Mouse (Mus musculus): ENCODE measurements around the gene Tmem223. TPM values are rescaled to one million over a fixed set of nuclear protein-coding genes. Genes with fewer than 3 reads are reported as not detected.

The Tmem223 gene
- polyA plus RNA-seq, 1 experiment from 2014 or later, result 59.1 TPM

DNA sequence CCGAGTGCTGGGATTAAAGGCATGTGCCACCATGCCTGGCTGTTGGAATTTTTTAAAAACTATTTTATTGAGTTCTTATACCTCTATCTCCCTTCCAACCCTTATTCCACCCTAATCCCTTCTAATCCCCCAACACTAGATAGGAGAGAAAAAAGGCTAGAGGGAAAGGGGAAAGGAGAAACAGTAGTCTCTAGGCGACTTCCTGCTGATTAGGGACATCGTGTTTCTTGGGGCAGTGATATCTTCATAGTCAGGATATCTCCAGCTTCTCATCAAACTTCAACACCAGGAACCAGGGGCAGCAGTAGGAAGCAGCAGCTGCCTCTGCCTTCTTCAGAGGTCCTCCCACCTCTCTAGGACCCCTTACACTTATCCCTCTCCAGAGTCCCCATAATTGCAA is 36.5 kb upstream of the Tmem223 start:
- Histone ChIP-seq H3K9ac (replicated peaks) (no peak overlapping the region), H3K4me2 (ENCODE audit: low read depth, low read length) (no peak overlapping the region), H3K27me3 (ENCODE audit: insufficient read depth, low read length) (no peaks in the 10 kb centered on the region), H3K4me1 (ENCODE audit: insufficient read depth) (peaks cover 4% of the 10 kb centered on the region; the same call in 1 of the 2 replicates), H3K36me3 (replicated peaks; ENCODE audit: insufficient read depth, low read length) (peaks cover 18% of the 10 kb centered on the region), H3K9me3 (ENCODE audit: low read length) (no peaks in the 10 kb centered on the region), H3K27ac (ENCODE audit: low read depth) (no peak overlapping the region), H3K4me3 (ENCODE audit: low read depth, low read length) (no peak overlapping the region)
- no peak for DNase-seq
- WGBS (ENCODE audit: insufficient replicate concordance), result 51% methylated on average over 3 of the region's 3 CpGs
- ATAC-seq, result no peak
- TF ChIP-seq CTCF (IDR thresholded peaks at IDR 0.05; ENCODE audit: low read depth), result no peak
- TF ChIP-seq EP300 (IDR thresholded peaks at IDR 0.05; ENCODE audit: low read depth), result no peak

DNA sequence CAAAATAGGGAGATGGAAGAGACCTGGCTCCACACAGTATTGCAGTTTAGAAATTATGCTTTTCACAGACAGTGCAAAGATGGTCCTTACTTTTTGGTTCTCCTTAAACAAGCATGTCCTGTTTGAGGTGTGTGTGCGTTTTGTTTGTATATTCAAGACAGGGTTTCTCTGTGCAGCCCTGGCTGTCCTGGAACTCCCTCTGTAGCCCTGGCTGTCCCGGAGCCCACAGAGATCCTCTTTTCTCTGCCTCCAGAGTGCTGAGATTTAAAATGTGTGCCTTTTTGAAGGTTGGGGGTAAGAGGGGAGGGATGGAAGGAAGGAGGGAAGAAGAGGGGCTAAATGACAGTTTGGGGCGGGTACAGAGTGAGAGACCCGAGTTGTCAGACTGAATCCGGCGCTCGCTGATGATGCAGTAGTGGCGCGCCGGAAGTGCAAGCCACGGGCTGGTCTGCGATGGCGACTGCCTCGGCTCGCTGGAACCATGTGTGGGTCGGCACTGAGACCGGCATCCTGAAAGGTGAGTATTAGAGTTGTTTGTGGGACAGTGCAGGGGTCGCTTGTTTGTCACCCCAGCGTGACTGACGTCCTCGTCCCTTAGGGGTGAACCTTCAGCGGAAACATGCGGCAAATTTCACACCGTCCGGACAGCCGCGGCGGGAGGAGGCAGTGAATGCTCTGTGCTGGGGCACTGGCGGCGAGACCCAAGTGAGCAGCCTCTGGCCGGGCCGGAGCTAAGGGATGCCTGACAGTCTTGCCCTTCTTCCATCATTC is 35.2 kb upstream of the Tmem223 start, which contains the start of gene Wdr74:
Gene Wdr74, plus strand, starts transcription at position 439 of the 771 bp plus-strand sequence.
- no peak for TF ChIP-seq CTCF (IDR thresholded peaks at IDR 0.05; ENCODE audit: low read depth)
- no peak for TF ChIP-seq EP300 (IDR thresholded peaks at IDR 0.05; ENCODE audit: low read depth)
- peak; percentile 95 for ATAC-seq

DNA sequence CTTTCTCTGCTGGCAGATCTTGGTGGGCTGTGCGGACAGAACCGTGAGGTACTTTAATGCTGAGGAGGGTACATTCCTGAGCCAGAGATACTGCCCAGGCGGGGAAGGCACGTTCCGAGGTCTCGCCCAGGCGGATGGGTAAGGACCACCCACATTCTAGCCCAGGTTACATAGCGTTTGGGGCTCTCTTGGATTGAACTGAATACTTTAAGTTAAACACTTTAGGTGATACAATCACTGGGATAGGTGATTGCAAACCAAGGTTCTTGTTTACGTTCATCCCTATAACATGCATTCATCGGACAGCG is 34.7 kb upstream of the Tmem223 start:
- peaks cover 32% of the 10 kb centered on the region for H3K36me3 ChIP-seq (replicated peaks; ENCODE audit: insufficient read depth, low read length)

More for the DNA sequence above, 35.2 kb upstream of the Tmem223 start, which contains the start of gene Wdr74:
- Histone ChIP-seq H3K4me1 (ENCODE audit: insufficient read depth) (peaks cover 6% of the 10 kb centered on the region), H3K36me3 (replicated peaks; ENCODE audit: insufficient read depth, low read length) (peaks cover 30% of the 10 kb centered on the region), H3K4me3 (ENCODE audit: low read depth, low read length) (peak within 1 kb of the TSS; percentile 83), H3K4me2 (ENCODE audit: low read depth, low read length) (peak within 1 kb of the TSS; percentile 88), H3K9ac (replicated peaks) (peak within 1 kb of the TSS; percentile 84), H3K9me3 (ENCODE audit: low read length) (no peaks in the 10 kb centered on the region), H3K27ac (ENCODE audit: low read depth) (peak within 1 kb of the TSS; percentile 73), H3K27me3 (ENCODE audit: insufficient read depth, low read length) (no peaks in the 10 kb centered on the region)
- under 1% methylated on average over 32 of the region's 32 CpGs for WGBS (ENCODE audit: insufficient replicate concordance)
- peak; percentile 92 for DNase-seq

DNA sequence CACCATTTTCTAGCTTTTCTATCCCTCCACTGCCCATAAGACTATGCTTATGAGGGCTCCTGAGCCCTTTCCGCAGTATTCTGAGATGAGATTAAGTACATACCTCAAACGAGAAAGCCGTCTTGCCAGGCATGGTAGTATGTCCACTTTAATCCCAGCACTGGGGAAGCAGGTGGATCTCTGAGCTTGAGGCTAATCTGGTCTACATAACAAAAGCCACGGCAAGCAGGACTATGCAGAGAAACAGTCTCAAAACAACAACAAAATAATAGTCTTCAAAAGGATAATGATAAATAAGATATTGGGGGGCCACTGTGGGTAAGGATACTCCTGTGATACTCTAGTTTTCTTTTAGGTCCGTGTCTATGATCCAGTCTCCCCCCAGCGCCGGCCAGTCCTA is 31.9 kb upstream of the Tmem223 start:
- peaks cover 42% of the 10 kb centered on the region for H3K36me3 ChIP-seq (replicated peaks; ENCODE audit: insufficient read depth, low read length)
- 76% methylated on average over 7 of the region's 7 CpGs for WGBS (ENCODE audit: insufficient replicate concordance)

More for the DNA sequence above, 34.7 kb upstream of the Tmem223 start:
- Histone ChIP-seq H3K9ac (replicated peaks) (peak overlapping the region; percentile 84), H3K4me1 (ENCODE audit: insufficient read depth) (peaks cover 12% of the 10 kb centered on the region), H3K4me3 (ENCODE audit: low read depth, low read length) (peak overlapping the region; percentile 83), H3K9me3 (ENCODE audit: low read length) (no peaks in the 10 kb centered on the region), H3K27ac (ENCODE audit: low read depth) (peak overlapping the region; percentile 73), H3K4me2 (ENCODE audit: low read depth, low read length) (peak overlapping the region; percentile 88), H3K27me3 (ENCODE audit: insufficient read depth, low read length) (no peaks in the 10 kb centered on the region)
- no peak for DNase-seq
- 2% methylated on average over 11 of the region's 11 CpGs for WGBS (ENCODE audit: insufficient replicate concordance)
- TF ChIP-seq CTCF (IDR thresholded peaks at IDR 0.05; ENCODE audit: low read depth) (no peak), EP300 (IDR thresholded peaks at IDR 0.05; ENCODE audit: low read depth) (no peak)
- ATAC-seq, result peak; percentile 30

DNA sequence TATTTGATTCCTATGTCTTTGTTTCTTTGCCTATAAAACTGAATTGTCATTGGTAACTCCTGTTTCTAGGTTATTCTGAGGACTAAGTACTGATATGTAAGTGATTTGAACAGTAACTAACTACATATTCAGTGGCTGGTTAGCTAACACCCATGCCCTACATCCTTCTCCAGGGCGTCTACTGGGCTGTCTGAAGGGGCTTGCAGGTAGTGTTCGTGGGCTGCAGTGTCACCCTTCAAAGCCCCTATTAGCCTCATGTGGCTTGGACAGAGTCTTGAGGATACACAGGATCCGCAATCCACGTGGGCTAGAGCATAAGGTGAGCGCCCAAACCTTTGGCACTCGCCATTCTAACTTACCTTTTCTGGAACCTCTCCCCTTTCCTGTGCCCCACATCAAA is 31.1 kb upstream of the Tmem223 start:
- WGBS (ENCODE audit: insufficient replicate concordance), result 79% methylated on average over 6 of the region's 6 CpGs
- Histone ChIP-seq H3K9me3 (ENCODE audit: low read length) (no peaks in the 10 kb centered on the region), H3K36me3 (replicated peaks; ENCODE audit: insufficient read depth, low read length) (peaks cover 42% of the 10 kb centered on the region), H3K27me3 (ENCODE audit: insufficient read depth, low read length) (no peaks in the 10 kb centered on the region), H3K9ac (replicated peaks) (no peak overlapping the region), H3K4me3 (ENCODE audit: low read depth, low read length) (no peak overlapping the region), H3K4me2 (ENCODE audit: low read depth, low read length) (no peak overlapping the region), H3K27ac (ENCODE audit: low read depth) (no peak overlapping the region), H3K4me1 (ENCODE audit: insufficient read depth) (peaks cover 20% of the 10 kb centered on the region)
- ATAC-seq (no peak), DNase-seq (no peak)
- TF ChIP-seq EP300 (IDR thresholded peaks at IDR 0.05; ENCODE audit: low read depth) (no peak), CTCF (IDR thresholded peaks at IDR 0.05; ENCODE audit: low read depth) (no peak)

More for the DNA sequence above, 31.9 kb upstream of the Tmem223 start:
- ATAC-seq, result no peak
- Histone ChIP-seq H3K9ac (replicated peaks) (no peak overlapping the region), H3K9me3 (ENCODE audit: low read length) (no peaks in the 10 kb centered on the region), H3K27ac (ENCODE audit: low read depth) (no peak overlapping the region), H3K27me3 (ENCODE audit: insufficient read depth, low read length) (no peaks in the 10 kb centered on the region), H3K4me2 (ENCODE audit: low read depth, low read length) (no peak overlapping the region), H3K4me3 (ENCODE audit: low read depth, low read length) (no peak overlapping the region), H3K4me1 (ENCODE audit: insufficient read depth) (peaks cover 20% of the 10 kb centered on the region)
- DNase-seq, result no peak
- no peak for TF ChIP-seq CTCF (IDR thresholded peaks at IDR 0.05; ENCODE audit: low read depth)
- TF ChIP-seq EP300 (IDR thresholded peaks at IDR 0.05; ENCODE audit: low read depth), result no peak

DNA sequence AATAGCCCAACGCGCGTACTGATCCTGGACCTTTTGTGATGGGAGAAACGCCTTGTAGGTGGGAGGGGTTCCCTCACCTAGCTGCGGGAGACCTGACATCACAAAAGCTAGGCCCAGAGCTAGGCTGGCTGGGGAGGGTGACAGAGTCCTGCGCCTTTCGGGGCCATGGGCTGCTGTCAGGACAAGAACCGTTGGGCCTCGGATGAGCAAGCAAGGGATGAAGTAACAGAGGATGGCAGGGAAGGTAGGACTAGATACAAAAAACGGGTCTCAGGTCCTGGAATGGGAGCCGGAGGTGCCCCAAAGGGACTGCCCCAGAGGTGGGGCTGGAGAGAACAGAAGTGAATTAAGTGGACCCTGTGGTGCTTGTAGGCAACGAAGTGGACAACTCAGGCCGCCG is 30.2 kb upstream of the Tmem223 start, which contains the start of gene 1700092M07Rik:
Gene 1700092M07Rik, plus strand, starts transcription at position 116 of the 400 bp plus-strand sequence.
- Histone ChIP-seq H3K9me3 (ENCODE audit: low read length) (no peaks in the 10 kb centered on the region), H3K4me2 (ENCODE audit: low read depth, low read length) (peak within 1 kb of the TSS; percentile 92), H3K27ac (ENCODE audit: low read depth) (peak within 1 kb of the TSS; percentile 92), H3K4me3 (ENCODE audit: low read depth, low read length) (peak within 1 kb of the TSS; percentile 70), H3K9ac (replicated peaks) (peak within 1 kb of the TSS; percentile 84), H3K4me1 (ENCODE audit: insufficient read depth) (peaks cover 16% of the 10 kb centered on the region), H3K36me3 (replicated peaks; ENCODE audit: insufficient read depth, low read length) (peaks cover 50% of the 10 kb centered on the region), H3K27me3 (ENCODE audit: insufficient read depth, low read length) (no peaks in the 10 kb centered on the region)
- no peak for TF ChIP-seq CTCF (IDR thresholded peaks at IDR 0.05; ENCODE audit: low read depth)
- no peak for TF ChIP-seq EP300 (IDR thresholded peaks at IDR 0.05; ENCODE audit: low read depth)
- DNase-seq (no peak), ATAC-seq (no peak)
- 69% methylated on average over 14 of the region's 14 CpGs for WGBS (ENCODE audit: insufficient replicate concordance)
